Mouse (Mus musculus): Measurements from ENCODE around the gene Adipor2.
A peak's percentile ranks its signal among the peaks of the same experiment; 100 is the strongest.
"Not testable (repeated sequence)": the region's sequence is repeated elsewhere in the genome, so short reads cannot be mapped to it uniquely, and the experiment has no call there.

Adipor2 gene

DNA sequence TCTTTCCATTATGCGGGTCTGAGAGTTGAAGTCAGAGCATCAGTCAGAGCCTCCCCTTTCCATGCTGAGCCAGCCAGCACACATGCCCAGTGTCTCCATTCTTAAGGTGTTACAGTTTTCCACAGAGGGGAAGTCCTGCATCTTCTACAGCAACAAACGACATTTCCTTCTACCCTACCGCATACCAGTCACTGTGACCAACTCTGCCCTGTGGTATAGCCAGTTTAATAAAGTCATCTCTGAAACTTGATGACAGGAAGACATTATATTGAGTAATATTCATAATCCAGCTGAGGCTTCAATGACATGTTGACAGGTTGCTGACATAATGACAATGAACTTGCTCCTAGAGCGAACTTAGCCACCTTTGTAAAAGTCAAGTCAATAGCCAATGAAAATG, 26.8 kb downstream of the Adipor2 start:
- DNase-seq (ENCODE audit: low read depth, low spot score): no peak

DNA sequence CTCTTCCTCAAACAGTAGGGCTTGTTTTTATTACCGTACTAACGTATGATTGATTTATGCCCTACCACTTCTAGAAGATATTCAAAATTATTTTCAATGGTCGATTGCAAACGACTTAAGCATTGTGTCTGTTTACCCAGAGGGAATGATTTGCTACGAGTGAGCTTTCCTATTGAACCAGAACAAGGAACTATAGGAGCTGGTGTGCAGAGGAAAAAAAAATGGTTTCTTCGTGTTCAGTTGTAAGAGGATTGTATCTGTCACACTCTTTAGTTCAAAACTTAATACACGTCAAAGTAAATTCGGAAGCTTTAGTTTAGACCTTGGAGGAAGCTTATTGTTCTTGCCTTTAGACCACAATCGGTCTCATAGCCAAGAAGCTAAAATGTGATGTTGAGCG, 28.4 kb downstream of the Adipor2 start:
- DNase-seq (ENCODE audit: low read depth, low spot score): no peak

DNA sequence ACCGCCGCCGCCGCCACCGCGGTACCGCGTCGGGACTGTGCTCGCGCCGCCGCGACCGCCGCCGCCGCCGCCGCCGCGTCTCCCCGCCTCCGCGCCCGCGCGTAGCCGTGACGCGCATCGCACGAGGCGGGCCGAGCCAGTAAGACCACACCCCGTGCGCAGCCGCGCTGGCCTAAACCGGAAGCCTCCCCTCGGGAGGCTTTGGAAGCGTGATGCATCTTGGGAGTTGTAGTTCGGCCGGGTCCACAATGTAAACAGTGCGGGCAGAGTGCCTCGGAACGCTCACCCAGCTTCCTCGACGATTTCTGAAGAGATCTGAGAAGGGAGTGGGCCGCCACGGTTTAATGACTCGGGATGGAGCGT, 28.9 kb downstream of the Adipor2 start:
- DNase-seq (ENCODE audit: low read depth, low spot score): peak; percentile 91

DNA sequence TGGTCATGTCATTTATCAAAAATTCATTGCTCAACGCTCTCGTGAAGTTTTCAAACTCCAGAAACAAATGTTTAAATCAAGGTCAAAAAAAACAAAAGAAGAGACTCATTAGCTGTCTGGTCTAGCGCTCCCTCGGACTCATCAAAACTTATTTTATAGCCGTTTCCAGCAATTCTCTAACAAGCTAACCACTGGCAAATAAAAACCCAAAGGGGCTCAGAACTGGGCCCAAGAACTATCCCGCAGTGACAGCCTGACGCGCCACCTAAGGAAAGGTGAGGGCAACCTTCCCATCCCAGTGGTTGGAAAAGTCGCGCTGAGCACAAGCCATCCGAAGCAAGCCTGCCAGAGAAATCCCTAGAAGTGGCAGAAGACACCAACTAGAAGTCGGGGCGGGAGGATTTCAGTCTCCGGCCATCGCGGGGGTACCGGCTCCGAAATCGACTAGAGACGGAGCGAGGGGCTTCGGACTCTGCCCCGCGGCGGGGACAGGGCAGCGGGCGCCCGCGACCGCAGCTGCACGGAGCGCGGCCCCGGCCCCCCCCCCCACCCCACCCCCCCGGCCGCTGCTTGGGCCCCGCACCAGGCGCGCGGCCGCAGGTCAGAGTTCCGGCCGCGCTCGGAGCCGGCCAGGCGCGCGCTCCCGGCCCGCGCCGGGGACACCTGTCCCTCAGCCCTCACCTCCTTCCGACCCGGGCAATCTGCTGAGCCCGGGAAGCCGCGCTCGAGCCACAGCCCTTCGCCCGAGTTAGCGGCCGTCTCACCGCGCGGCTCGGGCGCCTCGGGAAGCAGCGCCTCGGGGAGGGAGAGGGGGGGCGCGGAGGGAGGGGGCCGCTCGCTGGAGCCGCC, 29.5 kb downstream of the Adipor2 start:
- DNase-seq (ENCODE audit: low read depth, low spot score): peak; percentile 43

DNA sequence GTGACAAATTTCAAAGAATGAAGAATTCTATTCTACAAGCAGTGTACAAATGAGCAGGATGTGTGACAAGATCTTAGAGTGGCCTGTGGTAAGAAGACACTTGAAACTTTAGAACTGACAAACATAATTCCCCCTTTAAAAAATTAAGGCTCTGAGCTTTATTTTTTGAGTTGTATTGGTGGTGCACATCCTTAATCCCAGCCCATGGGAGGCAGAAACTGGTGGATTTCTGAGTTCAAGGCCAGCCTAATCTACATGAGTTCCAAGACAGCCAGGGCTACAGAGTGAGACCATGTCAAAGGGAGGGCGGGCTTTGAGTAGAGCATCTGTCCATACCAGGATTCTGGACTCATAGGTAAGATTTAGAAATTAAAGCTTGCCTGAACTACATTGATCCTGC, 30.7 kb downstream of the Adipor2 start:
- DNase-seq (ENCODE audit: low read depth, low spot score): no peak

DNA sequence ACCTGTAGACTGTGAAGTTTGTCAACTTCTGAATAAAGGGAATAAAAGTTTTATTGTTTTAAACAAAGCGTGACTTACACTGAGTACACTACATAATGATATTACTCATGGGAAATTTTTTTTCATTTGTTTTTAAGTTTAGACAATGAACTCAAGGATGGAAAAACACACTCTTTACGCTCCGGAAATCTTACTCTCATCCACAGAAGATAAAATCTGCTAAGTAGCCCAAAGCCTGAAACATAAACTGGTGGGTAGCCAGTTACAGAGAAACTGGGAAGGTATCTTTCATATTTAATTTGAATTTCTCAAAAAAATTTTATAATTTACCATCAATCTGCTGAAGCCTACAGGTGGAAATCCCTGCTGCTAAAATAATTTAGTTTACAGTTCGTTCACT, 31.1 kb downstream of the Adipor2 start:
- no peak for DNase-seq (ENCODE audit: low read depth, low spot score)

DNA sequence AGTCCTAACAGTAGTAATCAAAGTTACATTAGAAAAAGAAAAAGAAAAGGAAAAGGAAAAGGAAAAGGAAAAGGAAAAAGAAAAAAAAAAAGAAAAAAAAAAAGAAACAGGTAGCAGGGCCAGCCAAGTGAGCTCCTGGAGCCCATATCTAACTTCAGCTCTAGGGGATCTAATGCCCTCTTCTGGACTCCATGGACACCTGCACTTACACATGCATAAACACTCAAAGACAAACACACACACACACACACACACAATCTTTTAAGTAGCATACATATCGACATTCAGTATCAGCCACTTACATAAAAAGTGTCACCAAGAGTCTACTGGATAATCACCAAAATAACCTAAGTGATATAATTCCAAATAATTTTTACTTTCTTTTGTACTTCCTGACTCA, 31.8 kb downstream of the Adipor2 start:
- no peak for DNase-seq (ENCODE audit: low read depth, low spot score)

DNA sequence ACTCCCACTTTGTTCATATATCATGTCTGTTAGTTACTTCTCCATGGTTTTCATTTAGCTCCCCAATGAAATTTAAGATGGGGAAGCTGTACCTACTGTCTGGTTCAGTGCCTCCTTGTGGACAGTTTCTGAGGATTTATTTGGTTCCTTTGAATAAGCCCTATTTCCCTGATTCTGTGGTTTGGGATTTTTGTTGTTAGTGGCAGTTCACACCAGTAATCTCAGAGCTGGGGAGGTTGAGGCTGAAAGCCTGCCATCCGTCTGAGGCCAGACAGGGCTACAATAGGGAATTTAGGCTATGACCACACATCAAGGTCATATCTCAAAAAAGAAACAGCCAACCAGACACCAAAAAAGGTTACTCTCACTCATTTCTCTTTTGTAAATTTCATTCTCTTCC, 38.9 kb downstream of the Adipor2 start:
- no peak for DNase-seq (ENCODE audit: low read depth, low spot score)

DNA sequence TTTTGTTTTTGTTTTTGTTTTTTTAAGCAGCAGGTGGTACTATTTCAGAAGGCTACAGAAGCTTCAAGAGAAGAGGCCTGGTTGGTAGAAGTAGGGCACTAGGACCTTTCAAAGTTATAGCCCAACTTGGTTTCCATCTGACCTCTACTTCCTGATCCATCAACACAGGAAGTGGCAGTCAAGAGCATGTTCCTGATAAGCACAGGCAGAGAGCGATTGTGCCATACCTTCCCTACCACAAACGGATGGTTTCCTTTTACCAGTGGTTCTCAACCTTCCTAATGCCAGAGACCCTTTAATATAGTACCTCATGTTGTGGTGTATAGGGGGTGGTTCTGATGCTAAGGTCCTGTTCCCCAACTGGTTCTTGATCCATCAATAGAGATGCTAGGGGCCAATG, 39.9 kb downstream of the Adipor2 start:
- DNase-seq (ENCODE audit: low read depth, low spot score): no peak

DNA sequence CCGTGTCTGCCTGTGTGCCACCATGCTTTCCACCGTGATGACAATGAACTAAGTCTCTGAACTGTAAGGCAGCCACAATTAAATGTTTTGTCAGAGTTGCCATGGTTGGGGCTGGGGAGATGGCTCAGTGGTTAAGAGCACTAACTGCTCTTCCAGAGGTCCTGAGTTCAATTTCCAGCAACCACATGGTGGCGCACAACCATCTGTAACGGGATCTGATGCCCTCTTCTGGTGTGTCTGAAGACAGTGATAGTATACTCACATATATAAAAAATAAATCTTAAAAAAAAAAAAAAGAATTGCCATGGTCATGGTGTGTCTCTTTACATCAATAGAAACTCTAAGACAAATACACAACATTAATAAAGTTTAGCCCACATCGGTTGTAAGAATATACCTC, 42.5 kb downstream of the Adipor2 start:
- DNase-seq (ENCODE audit: low read depth, low spot score): no peak

DNA sequence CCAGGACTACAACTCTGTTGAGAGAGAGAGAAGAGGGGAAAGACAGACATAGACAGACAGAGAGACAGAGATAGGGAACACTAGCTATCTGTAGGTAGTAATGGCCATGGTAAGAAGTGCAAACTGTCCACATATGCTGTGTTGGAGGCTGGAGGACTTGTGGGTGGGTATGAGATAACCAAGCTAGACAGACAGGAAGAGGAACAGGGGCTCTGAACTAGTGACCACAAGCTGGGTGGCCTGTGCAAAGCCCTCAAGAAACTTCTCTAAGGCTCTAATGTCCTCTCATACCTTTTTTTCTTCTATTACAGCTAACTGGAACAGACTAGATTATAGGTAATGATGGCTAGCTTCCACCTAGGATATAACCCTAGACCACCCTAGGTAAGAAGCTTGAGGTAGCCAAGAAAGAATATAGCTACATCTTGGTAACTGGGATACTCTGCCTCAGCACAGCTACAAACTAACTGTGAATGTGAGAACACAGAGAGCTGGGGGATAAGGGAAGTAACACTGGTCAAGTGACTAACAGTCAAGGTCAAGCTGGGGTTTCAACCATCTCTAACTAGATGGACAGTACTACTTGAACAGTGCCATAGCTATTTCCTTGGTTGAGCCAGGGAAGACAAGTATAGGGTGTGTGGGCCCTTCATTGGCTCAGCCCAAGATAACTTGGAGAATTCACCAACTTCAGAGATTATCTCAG, 44.4 kb downstream of the Adipor2 start:
- no peak for DNase-seq (ENCODE audit: low read depth, low spot score)

DNA sequence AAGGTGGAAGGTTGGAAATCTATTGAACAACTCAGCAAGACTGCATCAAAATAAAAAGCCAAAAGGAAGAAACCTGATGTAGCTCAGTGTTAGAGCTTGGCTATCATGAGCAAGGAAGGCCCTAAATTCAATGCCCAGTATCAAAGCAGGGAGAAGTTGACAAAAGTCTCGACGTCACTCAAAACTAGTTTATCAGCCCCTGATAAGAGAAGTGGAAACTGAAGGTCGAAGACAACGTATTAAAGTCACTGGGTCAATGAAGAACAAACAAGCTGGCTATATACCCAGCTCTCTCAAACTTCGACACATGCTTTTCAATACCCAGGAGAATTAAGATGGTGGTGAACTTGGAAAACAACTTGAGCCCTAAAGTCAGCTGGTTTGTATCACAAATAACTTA, 45.3 kb downstream of the Adipor2 start:
- DNase-seq (ENCODE audit: low read depth, low spot score): no peak

DNA sequence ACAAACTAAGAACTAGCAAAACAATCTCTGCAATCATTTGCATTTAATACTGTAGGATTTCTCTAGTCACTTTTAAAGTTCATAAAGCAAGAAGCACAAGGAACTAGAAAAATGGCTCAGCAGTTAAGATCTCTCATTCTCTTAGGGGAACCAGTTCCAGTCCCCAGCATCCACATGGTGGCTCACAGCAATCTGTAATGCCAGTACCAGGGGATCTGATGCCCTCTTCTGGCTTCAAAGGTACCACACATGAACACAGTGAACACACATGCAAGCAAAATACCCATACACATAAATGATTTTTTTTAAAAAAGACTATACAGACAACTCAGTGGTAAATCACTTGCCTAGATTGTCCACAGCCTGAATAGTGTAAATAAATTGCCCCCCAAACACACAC, 45.9 kb downstream of the Adipor2 start:
- DNase-seq (ENCODE audit: low read depth, low spot score): no peak

DNA sequence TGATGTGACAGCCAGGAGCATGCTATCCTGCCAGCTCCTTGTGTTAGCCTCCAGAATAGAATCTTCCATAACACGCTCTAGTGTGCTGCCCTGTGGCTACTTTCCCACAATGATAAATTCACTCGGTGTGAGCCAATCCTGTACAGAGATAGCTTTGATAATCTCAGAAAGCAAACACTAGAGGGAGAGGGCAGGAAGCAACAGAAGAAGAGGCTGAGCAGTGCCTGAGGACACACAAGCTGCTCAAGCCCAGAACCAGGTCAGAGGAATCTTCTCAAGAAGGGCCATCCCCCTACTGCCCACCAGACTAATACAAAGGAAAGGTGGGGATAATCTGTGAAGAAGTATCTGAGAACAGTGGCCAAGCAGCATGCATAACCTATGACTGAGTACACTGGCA, 50.1 kb downstream of the Adipor2 start:
- DNase-seq (ENCODE audit: low read depth, low spot score): no peak

DNA sequence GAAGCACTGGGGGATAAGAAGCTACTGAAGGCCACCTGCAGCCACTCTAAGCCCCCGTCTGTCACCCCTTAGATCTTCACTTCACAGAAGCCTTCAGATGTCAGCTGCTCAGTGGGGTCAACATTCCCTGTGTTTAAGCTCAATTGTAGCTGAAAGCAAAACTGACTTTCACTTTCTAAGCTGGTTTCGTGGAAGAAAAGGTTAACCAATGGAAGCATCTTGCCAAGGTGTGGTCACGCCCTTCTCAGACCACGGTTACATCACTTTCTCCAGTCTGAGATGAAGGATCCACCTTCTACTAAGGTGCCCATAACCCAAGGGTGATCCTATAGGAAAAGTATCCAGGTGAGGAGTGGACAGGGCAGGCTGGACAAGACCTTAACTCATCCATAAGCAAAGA, 50.7 kb downstream of the Adipor2 start:
- not testable (repeated sequence) for DNase-seq (ENCODE audit: low read depth, low spot score)

DNA sequence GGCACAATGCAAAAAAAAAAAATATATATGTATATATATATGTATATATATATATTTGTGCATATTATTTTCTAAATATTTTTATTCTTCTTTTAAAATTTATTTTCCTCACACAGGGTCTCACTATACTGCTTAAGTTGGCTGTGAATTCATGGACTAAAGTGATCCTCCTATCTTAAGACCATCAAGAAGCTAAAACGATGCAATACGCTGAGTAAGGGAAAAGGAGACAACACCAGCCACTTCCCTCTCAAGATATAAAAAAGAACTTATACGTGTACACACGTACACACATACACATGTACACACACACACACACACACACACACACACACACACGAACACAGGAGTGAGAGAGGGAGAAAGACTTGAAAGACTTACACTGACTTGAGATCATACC, 53.9 kb downstream of the Adipor2 start:
- DNase-seq (ENCODE audit: low read depth, low spot score): no peak

DNA sequence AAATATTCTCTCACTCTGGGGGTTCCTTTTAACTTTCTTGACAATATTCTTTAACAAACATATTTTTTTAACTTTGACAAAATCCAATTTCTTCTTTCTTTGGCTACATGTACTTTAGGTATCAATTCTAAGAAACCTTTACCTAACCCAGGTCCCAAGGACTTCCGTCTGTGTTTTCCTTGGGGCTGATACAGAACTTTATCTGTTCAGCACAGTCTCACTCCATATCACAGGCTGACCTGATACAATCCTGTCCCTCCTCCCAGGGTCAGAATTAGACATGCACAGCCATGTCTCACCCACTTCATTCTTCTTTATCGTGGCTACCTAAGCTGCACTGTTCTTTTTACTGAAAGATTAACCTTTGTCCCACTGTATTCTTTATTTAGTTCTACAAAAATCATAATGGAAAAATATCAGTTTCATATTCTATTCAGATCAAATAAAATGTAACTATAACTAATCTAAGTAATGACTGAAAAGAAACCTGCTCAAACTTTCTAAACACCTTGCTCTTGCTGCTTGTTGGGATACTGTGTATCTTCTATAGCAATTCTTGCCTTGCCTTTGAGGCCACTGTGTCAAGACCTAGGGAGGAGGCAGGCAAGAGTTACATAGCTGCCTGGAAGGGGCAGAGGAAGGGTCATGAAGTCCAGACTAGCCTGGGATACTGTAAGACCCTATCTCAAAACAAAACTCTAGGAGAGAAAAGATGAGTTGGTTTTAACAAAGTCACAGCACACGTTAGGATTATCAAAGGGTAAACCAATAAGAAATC, 56.4 kb downstream of the Adipor2 start:
- no peak for DNase-seq (ENCODE audit: low read depth, low spot score)

DNA sequence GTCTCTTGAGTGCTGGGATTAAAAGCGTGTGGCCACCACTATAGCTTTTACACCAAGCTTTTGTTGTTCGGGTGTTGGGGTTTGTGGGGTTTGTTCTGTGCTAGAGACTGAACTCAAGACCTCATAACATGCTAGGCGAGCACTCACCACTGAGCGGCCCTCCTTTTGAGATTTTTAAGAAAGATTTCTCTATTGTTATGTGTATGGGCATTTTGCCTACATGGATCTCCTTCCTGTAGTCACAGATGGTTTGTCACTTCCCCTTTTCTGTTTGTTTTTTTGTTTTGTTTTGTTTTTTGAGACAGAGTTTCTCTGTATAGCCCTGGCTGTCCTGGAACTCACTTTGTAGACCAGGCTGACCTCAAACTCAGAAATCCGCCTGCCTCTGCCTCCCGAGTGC, 57.3 kb downstream of the Adipor2 start:
- DNase-seq (ENCODE audit: low read depth, low spot score): not testable (repeated sequence)

DNA sequence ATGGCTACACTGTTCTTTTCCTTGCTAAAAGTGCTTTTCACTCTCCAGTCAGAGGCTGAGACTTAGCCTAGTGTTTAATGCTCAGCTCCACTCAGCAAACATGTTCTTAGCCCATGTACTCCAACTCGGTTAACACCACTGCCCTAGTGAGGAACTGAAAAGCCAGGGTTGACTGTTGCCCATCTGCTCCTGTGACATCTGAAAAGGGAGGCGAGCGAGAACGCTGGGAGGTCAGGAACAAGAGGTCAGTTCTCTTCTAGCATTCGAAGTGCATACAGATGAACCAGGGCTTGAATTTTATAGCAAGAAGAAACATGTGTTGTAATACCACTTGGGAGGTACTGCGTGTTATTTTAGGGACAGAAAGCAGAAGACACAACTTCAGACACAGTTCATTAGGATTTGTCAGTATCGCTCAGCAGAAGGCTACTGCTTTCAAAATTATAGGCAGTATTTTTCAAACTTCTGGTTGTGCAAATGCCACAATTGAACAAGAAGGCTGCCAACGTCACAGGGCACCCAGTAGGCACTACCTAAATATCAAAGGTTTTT, 59.4 kb downstream of the Adipor2 start:
- no peak for DNase-seq (ENCODE audit: low read depth, low spot score)

DNA sequence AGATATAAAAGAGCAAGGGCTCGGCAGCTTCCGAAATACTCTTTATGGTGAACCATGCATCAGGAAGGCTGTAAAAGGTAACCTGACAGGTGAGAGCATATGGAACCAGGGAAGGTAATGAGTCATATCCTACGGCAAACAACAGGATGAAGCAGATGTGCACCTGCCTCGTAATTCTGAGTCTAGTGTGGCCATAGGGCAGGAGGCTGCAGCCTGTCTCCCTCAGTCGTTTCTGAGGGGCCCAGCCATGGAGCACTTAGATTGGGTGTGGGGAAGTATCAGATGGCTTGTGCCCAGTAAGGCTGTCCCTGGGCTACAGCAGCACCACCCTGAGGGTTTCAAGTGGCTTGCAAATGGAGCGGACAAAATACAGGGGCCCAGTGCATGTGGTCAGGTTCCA, 65.0 kb downstream of the Adipor2 start:
- no peak for DNase-seq (ENCODE audit: low read depth, low spot score)

DNA sequence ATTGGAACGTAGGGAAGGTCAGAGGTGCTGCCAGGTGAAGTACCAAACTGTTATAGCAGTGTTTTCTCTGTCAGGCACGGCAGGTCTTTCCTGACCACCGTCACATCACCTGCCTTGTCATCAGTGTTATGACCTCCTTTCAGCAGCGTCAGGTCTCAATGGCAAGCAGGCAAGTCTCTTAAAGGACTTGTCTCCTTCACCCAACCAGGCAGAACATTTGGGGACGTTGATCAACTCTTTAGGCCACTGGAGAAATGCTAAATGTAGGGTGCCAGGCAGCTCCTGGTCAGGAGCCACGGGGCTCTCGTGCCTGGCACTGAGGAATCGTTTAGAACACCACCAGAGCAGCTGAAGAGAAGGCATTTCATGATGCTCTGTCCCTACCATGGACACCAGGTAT, 65.8 kb downstream of the Adipor2 start:
- DNase-seq (ENCODE audit: low read depth, low spot score): no peak

DNA sequence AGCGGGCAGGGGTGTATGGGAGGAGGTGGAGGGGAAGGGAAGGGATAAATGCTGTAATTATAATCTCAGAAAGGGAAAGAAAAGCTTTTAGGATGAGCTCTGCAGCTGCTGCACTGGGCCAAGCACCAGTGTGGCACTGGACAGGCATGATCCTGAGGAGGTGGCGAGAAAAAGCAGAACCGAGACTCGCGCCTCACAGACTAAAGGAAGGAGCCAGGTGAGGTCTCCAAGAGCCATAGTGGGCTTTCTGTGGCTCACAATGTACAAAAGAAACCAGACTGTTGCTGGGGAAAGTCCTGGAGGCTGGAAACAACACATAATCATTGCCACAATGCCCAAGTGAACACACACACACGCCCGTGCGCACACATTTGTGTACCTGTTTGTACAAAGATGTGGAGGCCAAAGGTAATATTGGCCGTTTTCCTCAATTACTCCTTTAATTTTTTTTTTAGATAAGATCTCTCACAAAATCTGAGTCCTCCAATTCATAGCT, 66.8 kb downstream of the Adipor2 start:
- DNase-seq (ENCODE audit: low read depth, low spot score): no peak
